Mouse (Mus musculus) CH12.LX (cell line): ENCODE data around the gene Kif19a. TPM values are rescaled to one million over a fixed set of nuclear protein-coding genes. Genes with fewer than 3 reads are reported as not detected.

Experiments
- DNase-seq: peaks from one replicate; pipeline ENCODE4 v3.0.0-alpha.2; 2013; ENCODE audit errors: extremely low read depth
- H3K27ac ChIP-seq: 2 replicates; pipeline ENCODE4 v1.5.1; 2012; ENCODE audit warnings: low read depth, mild to moderate bottlenecking, control low read depth, moderate library complexity; ENCODE audit not compliant: insufficient read depth
- H3K27me3 ChIP-seq: replicated peaks from 2 replicates; pipeline ENCODE3; 2012; ENCODE audit warnings: inconsistent platforms
- H3K36me3 ChIP-seq, 2 experiments: replicated peaks in 1 of 2; 2 replicates each; pipeline versions ENCODE3 to v1.6.1; 2012; ENCODE audit warnings: inconsistent platforms in 1 of 2, low read length in 1 of 2, mild to moderate bottlenecking in 1 of 2, mixed read lengths in 1 of 2, moderate library complexity in 1 of 2; ENCODE audit not compliant: control insufficient read depth in 1 of 2, insufficient read depth in 1 of 2
- H3K4me1 ChIP-seq, 2 experiments: 2 replicates each; pipeline ENCODE4 v1.6.1; 2012; ENCODE audit warnings: inconsistent platforms in 1 of 2, moderate library complexity in 1 of 2; ENCODE audit not compliant: insufficient read depth in 2 of 2, control insufficient read depth in 1 of 2
- H3K4me2 ChIP-seq: 2 replicates; pipeline ENCODE4 v1.6.1; 2012; ENCODE audit warnings: low read depth, mild to moderate bottlenecking, control low read depth; ENCODE audit not compliant: poor library complexity, insufficient read depth, severe bottlenecking
- H3K4me3 ChIP-seq, 3 experiments: fragments of 150-350 bp in 1 of 3; sonication (generic) in 1 of 3; replicated peaks in 1 of 3; 2 replicates each; pipeline versions ENCODE3 to v1.5.1; 2011 to 2012; ENCODE audit warnings: low read depth in 2 of 3, low read length in 2 of 3, mild to moderate bottlenecking in 2 of 3, moderate library complexity in 2 of 3, control low read depth in 1 of 3, improper control_type of control experiment in 1 of 3, inconsistent platforms in 1 of 3, mixed read lengths in 1 of 3; ENCODE audit not compliant: poor library complexity in 1 of 3
- H3K79me2 ChIP-seq: replicated peaks from 2 replicates; pipeline ENCODE4 v1.6.1; 2012; ENCODE audit warnings: mild to moderate bottlenecking, moderate library complexity; ENCODE audit not compliant: control insufficient read depth, poor library complexity, insufficient read depth, severe bottlenecking; ENCODE audit errors: extremely low read depth
- H3K9ac ChIP-seq: 2 replicates; pipeline ENCODE4 v1.6.1; 2012; ENCODE audit warnings: low read depth, mild to moderate bottlenecking, control low read depth, moderate library complexity; ENCODE audit not compliant: insufficient read depth
- H3K9me3 ChIP-seq: replicated peaks from 2 replicates; pipeline ENCODE3; 2012; ENCODE audit warnings: low read length, inconsistent platforms, mixed read lengths
- BHLHE40 ChIP-seq: IDR thresholded peaks from 2 replicates; pipeline ENCODE4 v1.6.1; 2011; ENCODE audit warnings: mild to moderate bottlenecking, low read depth, low read length, improper control_type of control experiment
- CHD1 ChIP-seq: IDR thresholded peaks from 2 replicates; pipeline ENCODE4 v1.6.1; 2012; ENCODE audit warnings: low read depth, low read length, improper control_type of control experiment, inconsistent platforms
- CHD2 ChIP-seq: IDR thresholded peaks from 2 replicates; pipeline ENCODE4 v1.6.1; 2011; ENCODE audit warnings: low read length, improper control_type of control experiment
- CTCF ChIP-seq, 2 experiments: IDR thresholded peaks in 1 of 2; conservative IDR thresholded peaks in 1 of 2; 2 replicates each; pipeline ENCODE4 v1.5.1; 2011 to 2012; ENCODE audit warnings: low read depth in 2 of 2, low read length in 2 of 2, improper control_type of control experiment in 1 of 2, inconsistent platforms in 1 of 2, mild to moderate bottlenecking in 1 of 2, moderate library complexity in 1 of 2
- E2F4 ChIP-seq: IDR thresholded peaks from 2 replicates; pipeline ENCODE4 v1.6.1; 2011; ENCODE audit warnings: low read depth, low read length, improper control_type of control experiment; ENCODE audit not compliant: insufficient replicate concordance
- ELF1 ChIP-seq: IDR thresholded peaks from 2 replicates; pipeline ENCODE4 v1.6.1; 2014; ENCODE audit warnings: low read depth, mild to moderate bottlenecking, inconsistent platforms, low read length, improper control_type of control experiment
- EP300 ChIP-seq: IDR thresholded peaks from 2 replicates; pipeline ENCODE4 v1.6.1; 2011; ENCODE audit warnings: low read length, improper control_type of control experiment
- ETS1 ChIP-seq: conservative IDR thresholded peaks from 2 replicates; pipeline ENCODE4 v1.6.1; 2012; ENCODE audit warnings: low read depth, mild to moderate bottlenecking, inconsistent platforms, low read length, improper control_type of control experiment, moderate library complexity
- GABPA ChIP-seq: IDR thresholded peaks from 2 replicates; pipeline ENCODE4 v1.6.1; 2012; ENCODE audit warnings: low read depth, low read length, improper control_type of control experiment, inconsistent platforms; ENCODE audit not compliant: insufficient replicate concordance
- JUN ChIP-seq: IDR thresholded peaks from 2 replicates; pipeline ENCODE4 v1.6.1; 2011; ENCODE audit warnings: low read depth, mild to moderate bottlenecking, low read length, improper control_type of control experiment, moderate library complexity; ENCODE audit not compliant: insufficient read depth
- JUND ChIP-seq: conservative IDR thresholded peaks from 2 replicates; pipeline ENCODE4 v1.6.1; 2011; ENCODE audit warnings: low read depth, low read length, improper control_type of control experiment
- MAX ChIP-seq: IDR thresholded peaks from 2 replicates; pipeline ENCODE4 v1.6.1; 2011; ENCODE audit warnings: low read length, improper control_type of control experiment
- MEF2A ChIP-seq: IDR thresholded peaks from 2 replicates; pipeline ENCODE4 v1.6.1; 2014; ENCODE audit warnings: low read depth, mild to moderate bottlenecking, inconsistent platforms, low read length, improper control_type of control experiment, borderline replicate concordance
- NRF1 ChIP-seq: IDR thresholded peaks from 2 replicates; pipeline ENCODE4 v1.6.1; 2014; ENCODE audit warnings: low read depth, mild to moderate bottlenecking, inconsistent platforms, low read length, improper control_type of control experiment, moderate library complexity
- POLR2A ChIP-seq: IDR thresholded peaks from 2 replicates; pipeline ENCODE4 v1.6.1; 2011; ENCODE audit warnings: low read depth, mild to moderate bottlenecking, improper control_type of control experiment, low read length
- POLR2AphosphoS2 ChIP-seq: IDR thresholded peaks from 2 replicates; pipeline ENCODE4 v1.6.1; 2011; ENCODE audit warnings: low read depth, low read length, improper control_type of control experiment
- RAD21 ChIP-seq: IDR thresholded peaks from 2 replicates; pipeline ENCODE4 v1.6.1; 2011; ENCODE audit warnings: low read depth, mild to moderate bottlenecking, low read length, improper control_type of control experiment, moderate library complexity
- SMC3 ChIP-seq: IDR thresholded peaks from 2 replicates; pipeline ENCODE4 v1.6.1; 2011; ENCODE audit warnings: low read depth, low read length, improper control_type of control experiment
- TBP ChIP-seq: conservative IDR thresholded peaks from 2 replicates; pipeline ENCODE4 v1.6.1; 2011; ENCODE audit warnings: low read depth, low read length, improper control_type of control experiment
- TCF12 ChIP-seq: IDR thresholded peaks from 2 replicates; pipeline ENCODE4 v1.6.1; 2014; ENCODE audit warnings: low read depth, mild to moderate bottlenecking, inconsistent platforms, low read length, improper control_type of control experiment
- UBTF ChIP-seq: IDR thresholded peaks from 2 replicates; pipeline ENCODE4 v1.6.1; 2012; ENCODE audit warnings: low read depth, mild to moderate bottlenecking, inconsistent platforms, low read length, improper control_type of control experiment, moderate library complexity
- USF1 ChIP-seq: IDR thresholded peaks from 2 replicates; pipeline ENCODE4 v1.6.1; 2014; ENCODE audit warnings: low read depth, mild to moderate bottlenecking, inconsistent platforms, low read length, improper control_type of control experiment
- ZC3H11A ChIP-seq: IDR thresholded peaks from 2 replicates; pipeline ENCODE4 v1.6.1; 2012; ENCODE audit warnings: low read depth, mild to moderate bottlenecking, inconsistent platforms, low read length, improper control_type of control experiment
- ZMIZ1 ChIP-seq: IDR thresholded peaks from 2 replicates; pipeline ENCODE4 v1.6.1; 2012; ENCODE audit warnings: low read depth, mild to moderate bottlenecking, inconsistent platforms, low read length, improper control_type of control experiment
- ZNF384 ChIP-seq: IDR thresholded peaks from 2 replicates; pipeline ENCODE4 v1.6.1; 2012; ENCODE audit warnings: low read depth, low read length, improper control_type of control experiment, inconsistent platforms
- dilution Hi-C: fragments of 300-500 bp; cut with MboI; formaldehyde crosslinking; loops from 2 replicates; pipeline ENCODE4 v1.14.3; 2020; ENCODE audit warnings: low sequenced_read_pairs; ENCODE audit not compliant: extremely low pct_unique_long_range_greater_than_20kb, extremely low pct_ligation_motif_present
- in situ Hi-C: fragments of 300-500 bp; cut with MboI; formaldehyde crosslinking; loops from 3 replicates; pipeline ENCODE4 v1.14.3; 2019; ENCODE audit warnings: low sequenced_read_pairs, low pct_ligation_motif_present, low pct_unique_long_range_greater_than_20kb, mixed read lengths
- polyA plus RNA-seq: library from polyadenylated mRNA; unstranded; fragments of >175 nt; gene quantifications from 2 replicates; pipeline ENCODE4 v1.2.1, GENCODE M21; 2012; ENCODE audit warnings: low read depth; ENCODE audit not compliant: insufficient read length
- total RNA-seq, 2 experiments: library from RNA; depleted of rRNA; stranded (reverse); fragments of 300-350 nt in 1 of 2; fragments of >200 nt in 1 of 2; gene quantifications; 2 replicates each; pipeline ENCODE4 v1.2.3; 2012 to 2014

The Kif19a gene
- total and polyA plus RNA-seq, 3 experiments: 1.4 to 8.2 (median 1.9) TPM

- no peak for TF ChIP-seq NRF1
- no peak for TF ChIP-seq SMC3
- peak; percentile 68; the same call in 1 of the 2 replicates for TF ChIP-seq MEF2A
- no peak for TF ChIP-seq CHD1
- TF ChIP-seq CHD2: no peak
- TF ChIP-seq UBTF: no peak
- TF ChIP-seq USF1: no peak
- TF ChIP-seq MAX: no peak
- TF ChIP-seq ZC3H11A: no peak
- TF ChIP-seq BHLHE40: peak; percentile 70
- no peak for TF ChIP-seq GABPA
- TF ChIP-seq POLR2A: no peak
Measured at GRCm38 (mm10) chr11:114807686-114808427, 42.7 kb downstream of the Kif19a start (continued).

- Histone ChIP-seq H3K27me3 (peaks cover 2% of the 10 kb centered on the region), H3K4me3 (no peak overlapping the region), H3K36me3 (no peaks in the 10 kb centered on the region), H3K9ac (no peak overlapping the region), H3K79me2 (no peaks in the 10 kb centered on the region), H3K4me2 (no peak overlapping the region), H3K4me1 (peaks cover 7 to 22% of the 10 kb centered on the region in 2 experiments), H3K27ac (no peak overlapping the region), H3K9me3 (no peaks in the 10 kb centered on the region)
- dilution Hi-C loops: no loop called here
- no peak for DNase-seq
- TF ChIP-seq EP300 (no peak), CTCF (conservative IDR thresholded peaks at IDR 0.05 in 1 of 2, IDR thresholded peaks at IDR 0.05 in 1 of 2; ENCODE audit: low read depth in 2 of 2, low read length in 2 of 2) (peak; percentile 20 to 36; a peak in 2 of 4 replicates)
- in situ Hi-C loops: no loop called here
Measured at GRCm38 (mm10) chr11:114809371-114809770, 44.2 kb downstream of the Kif19a start.

GRCm38 (mm10) chr11:114810344-114810743, 45.2 kb downstream of the Kif19a start:
- dilution Hi-C loops: no loop called here
- DNase-seq: no peak
- H3K79me2 ChIP-seq: no peaks in the 10 kb centered on the region
- peaks cover 2% of the 10 kb centered on the region for H3K27me3 ChIP-seq
- H3K4me3 ChIP-seq: no peak overlapping the region
- no peaks in the 10 kb centered on the region for H3K9me3 ChIP-seq
- H3K27ac ChIP-seq: no peak overlapping the region
- H3K36me3 ChIP-seq: no peaks in the 10 kb centered on the region
- H3K4me2 ChIP-seq: no peak overlapping the region
- in situ Hi-C loops: no loop called here
- peaks cover 12 to 26% of the 10 kb centered on the region in 2 experiments for H3K4me1 ChIP-seq
- TF ChIP-seq ETS1: no peak
- no peak for TF ChIP-seq ZNF384
- no peak for TF ChIP-seq RAD21
- TF ChIP-seq CHD1: no peak
- TF ChIP-seq E2F4: no peak
- no peak for TF ChIP-seq JUN
- TF ChIP-seq ZMIZ1: no peak
- TF ChIP-seq ELF1: no peak
- no peak for TF ChIP-seq MEF2A
- no peak for TF ChIP-seq SMC3
- no peak for TF ChIP-seq CTCF (conservative IDR thresholded peaks at IDR 0.05 in 1 of 2, IDR thresholded peaks at IDR 0.05 in 1 of 2; ENCODE audit: low read depth in 2 of 2, low read length in 2 of 2)
- TF ChIP-seq TBP: no peak
- no peak for TF ChIP-seq POLR2AphosphoS2
- no peak for TF ChIP-seq NRF1
- TF ChIP-seq EP300: no peak
- TF ChIP-seq TCF12: no peak
- no peak for TF ChIP-seq JUND
- no peak overlapping the region for H3K9ac ChIP-seq
